Mouse (Mus musculus): ENCODE measurements at regions not wholly inside any gene's neighbourhood (a gene's known extent, or its start where the extent isn't known, plus 50 kb on each side); places are given as distances from the start of the nearest gene placed in this dataset.

- Histone ChIP-seq H3K4me1 (ENCODE audit: control insufficient read depth, insufficient read depth, low read length) (no peaks in the 10 kb centered on the region), H3K4me3 (ENCODE audit: insufficient read depth, low read length) (no peak overlapping the region), H3K27ac (ENCODE audit: insufficient read depth, low read length) (no peak overlapping the region)
- no peak for TF ChIP-seq POLR2A (IDR thresholded peaks at IDR 0.05; ENCODE audit: low read depth, low read length)
Observed at GRCm38 (mm10) chr1:13424524-13424923, 2010.6 kb downstream of the A830018L16Rik start.

GRCm38 (mm10) chr1:13425601-13426327 is 2011.9 kb downstream of the A830018L16Rik start:
- H3K4me1 ChIP-seq (ENCODE audit: control insufficient read depth, insufficient read depth, low read length), result no peaks in the 10 kb centered on the region
- H3K4me3 ChIP-seq (ENCODE audit: insufficient read depth, low read length), result peak overlapping the region; percentile 36; the same call in 1 of the 2 replicates
- H3K27ac ChIP-seq (ENCODE audit: insufficient read depth, low read length), result no peak overlapping the region
- TF ChIP-seq POLR2A (IDR thresholded peaks at IDR 0.05; ENCODE audit: low read depth, low read length) (no peak), CTCF (IDR thresholded peaks at IDR 0.05; ENCODE audit: borderline replicate concordance, insufficient read depth, low read length) (no peak)

GRCm38 (mm10) chr1:13426328-13427067 is 2012.6 kb downstream of the A830018L16Rik start:
- no peaks in the 10 kb centered on the region for H3K4me1 ChIP-seq (ENCODE audit: control insufficient read depth, insufficient read depth, low read length)
- peak overlapping the region; percentile 36 for H3K4me3 ChIP-seq (ENCODE audit: insufficient read depth, low read length)
- peak; percentile 54 for TF ChIP-seq POLR2A (IDR thresholded peaks at IDR 0.05; ENCODE audit: low read depth, low read length)
- no peak for TF ChIP-seq CTCF (IDR thresholded peaks at IDR 0.05; ENCODE audit: borderline replicate concordance, insufficient read depth, low read length)
- H3K27ac ChIP-seq (ENCODE audit: insufficient read depth, low read length), result no peak overlapping the region

GRCm38 (mm10) chr1:13427068-13427434 is 2013.1 kb downstream of the A830018L16Rik start:
- Histone ChIP-seq H3K4me1 (ENCODE audit: control insufficient read depth, insufficient read depth, low read length) (no peaks in the 10 kb centered on the region), H3K4me3 (ENCODE audit: insufficient read depth, low read length) (no peak overlapping the region), H3K27ac (ENCODE audit: insufficient read depth, low read length) (no peak overlapping the region)
- no peak for TF ChIP-seq CTCF (IDR thresholded peaks at IDR 0.05; ENCODE audit: borderline replicate concordance, insufficient read depth, low read length)
- no peak for TF ChIP-seq POLR2A (IDR thresholded peaks at IDR 0.05; ENCODE audit: low read depth, low read length)

GRCm38 (mm10) chr1:13427501-13428207 is 2013.7 kb downstream of the A830018L16Rik start:
- TF ChIP-seq POLR2A (IDR thresholded peaks at IDR 0.05; ENCODE audit: low read depth, low read length) (no peak), CTCF (IDR thresholded peaks at IDR 0.05; ENCODE audit: borderline replicate concordance, insufficient read depth, low read length) (no peak)
- Histone ChIP-seq H3K4me3 (ENCODE audit: insufficient read depth, low read length) (no peak overlapping the region), H3K4me1 (ENCODE audit: control insufficient read depth, insufficient read depth, low read length) (no peaks in the 10 kb centered on the region), H3K27ac (ENCODE audit: insufficient read depth, low read length) (no peak overlapping the region)

GRCm38 (mm10) chr1:13437747-13438394 is 2024.0 kb downstream of the A830018L16Rik start:
- TF ChIP-seq CTCF (IDR thresholded peaks at IDR 0.05; ENCODE audit: borderline replicate concordance, insufficient read depth, low read length) (no peak), POLR2A (IDR thresholded peaks at IDR 0.05; ENCODE audit: low read depth, low read length) (no peak)
- H3K27ac ChIP-seq (ENCODE audit: insufficient read depth, low read length), result no peak overlapping the region
- H3K4me3 ChIP-seq (ENCODE audit: insufficient read depth, low read length), result no peak overlapping the region
- no peaks in the 10 kb centered on the region for H3K4me1 ChIP-seq (ENCODE audit: control insufficient read depth, insufficient read depth, low read length)

- no peak overlapping the region for H3K27ac ChIP-seq (ENCODE audit: insufficient read depth, low read length)
Observed at GRCm38 (mm10) chr1:13442366-13442765, 2028.5 kb downstream of the A830018L16Rik start.

GRCm38 (mm10) chr1:13454534-13454933 is 2040.6 kb downstream of the A830018L16Rik start:
- no peak overlapping the region for H3K4me3 ChIP-seq (ENCODE audit: insufficient read depth, low read length)
- TF ChIP-seq CTCF (IDR thresholded peaks at IDR 0.05; ENCODE audit: borderline replicate concordance, insufficient read depth, low read length), result no peak
- no peak for TF ChIP-seq POLR2A (IDR thresholded peaks at IDR 0.05; ENCODE audit: low read depth, low read length)
- no peak overlapping the region for H3K27ac ChIP-seq (ENCODE audit: insufficient read depth, low read length)
- no peaks in the 10 kb centered on the region for H3K4me1 ChIP-seq (ENCODE audit: control insufficient read depth, insufficient read depth, low read length)

More at GRCm38 (mm10) chr1:13442366-13442765, 2028.5 kb downstream of the A830018L16Rik start:
- no peaks in the 10 kb centered on the region for H3K4me1 ChIP-seq (ENCODE audit: control insufficient read depth, insufficient read depth, low read length)
- H3K4me3 ChIP-seq (ENCODE audit: insufficient read depth, low read length), result no peak overlapping the region
- TF ChIP-seq POLR2A (IDR thresholded peaks at IDR 0.05; ENCODE audit: low read depth, low read length) (no peak), CTCF (IDR thresholded peaks at IDR 0.05; ENCODE audit: borderline replicate concordance, insufficient read depth, low read length) (no peak)

GRCm38 (mm10) chr1:13455572-13455971 is 2041.7 kb downstream of the A830018L16Rik start:
- Histone ChIP-seq H3K27ac (ENCODE audit: insufficient read depth, low read length) (no peak overlapping the region), H3K4me1 (ENCODE audit: control insufficient read depth, insufficient read depth, low read length) (no peaks in the 10 kb centered on the region), H3K4me3 (ENCODE audit: insufficient read depth, low read length) (no peak overlapping the region)
- no peak for TF ChIP-seq CTCF (IDR thresholded peaks at IDR 0.05; ENCODE audit: borderline replicate concordance, insufficient read depth, low read length)
- no peak for TF ChIP-seq POLR2A (IDR thresholded peaks at IDR 0.05; ENCODE audit: low read depth, low read length)
